In genomic region chr16:31898546-31899326, GRCm38 (mm10) we compare ENCODE assay signal across 12 mouse cellular contexts. TPM values are rescaled to one million over a fixed set of nuclear protein-coding genes. Genes with fewer than 3 reads are reported as not detected.
DNase-seq lines count a peak whose midpoint lies in the region; ATAC-seq and TF ChIP-seq lines count a peak whose summit lies in the region.
"Had no signal": no experiment of that assay in that cellular context is flagged by ENCODE, and none has a peak within 500 bp of the region (broad histone marks: within the 10 kb centered on the region; RNA-seq: fewer than 3 reads in every experiment).

No protein-coding gene starts in this region.

- no peak overlapping the region for H3K27ac ChIP-seq in lung, embryonic 16.5 days (ENCODE audit: low read length)
- peak overlapping the region; percentile 74 for H3K27ac ChIP-seq in hindbrain, embryonic 16.5 days (ENCODE audit: low read depth, low read length)
- H3K27ac ChIP-seq: liver, embryonic 15.5 days; stomach, embryonic 15.5 days had no signal

- H3K27me3 ChIP-seq in lung, embryonic 16.5 days (ENCODE audit: control insufficient read depth, insufficient read depth, low read depth, low read length): no peaks in the 10 kb centered on the region
- H3K27me3 ChIP-seq in hindbrain, embryonic 16.5 days (replicated peaks; ENCODE audit: control insufficient read depth, insufficient read depth, low read length): no peaks in the 10 kb centered on the region
- H3K27me3 ChIP-seq: liver, embryonic 15.5 days; stomach, embryonic 15.5 days had no signal

- no peak for TF ChIP-seq CTCF in lung, adult 2 months (IDR thresholded peaks at IDR 0.05; ENCODE audit: insufficient read depth, low read length)

- H3K9ac ChIP-seq in lung, embryonic 16.5 days (ENCODE audit: low read length): no peak overlapping the region
- H3K9ac ChIP-seq in hindbrain, embryonic 16.5 days (ENCODE audit: low read depth, low read length): no peak overlapping the region
- H3K9ac ChIP-seq: liver, embryonic 15.5 days; stomach, embryonic 15.5 days had no signal

- WGBS in lung, embryonic 16.5 days: 70% methylated on average over 18 of the region's 18 CpGs
- WGBS in lung, adult 2 months: 80% methylated on average over 18 of the region's 18 CpGs
- WGBS in hindbrain, embryonic 16.5 days: 58% methylated on average over 18 of the region's 18 CpGs

- H3K9me3 ChIP-seq in lung, embryonic 16.5 days (ENCODE audit: control insufficient read depth, low read length): no peaks in the 10 kb centered on the region
- peaks cover 4% of the 10 kb centered on the region for H3K9me3 ChIP-seq in hindbrain, embryonic 16.5 days (ENCODE audit: control insufficient read depth, low read length)
- H3K9me3 ChIP-seq: liver, embryonic 15.5 days; stomach, embryonic 15.5 days had no signal

- peaks cover 4% of the 10 kb centered on the region; the same call in 1 of the 2 replicates for H3K4me1 ChIP-seq in lung, embryonic 16.5 days (replicated peaks; ENCODE audit: control insufficient read depth, insufficient read depth, low read length)
- H3K4me1 ChIP-seq in lung, adult 2 months (ENCODE audit: control insufficient read depth, insufficient read depth, low read length): 0 out of 2 replicates have a peak, but pooled peaks cover 2% of the 10 kb centered on the region
- H3K4me1 ChIP-seq in hindbrain, embryonic 16.5 days (ENCODE audit: control insufficient read depth, insufficient read depth, low read depth, low read length): peaks cover 26% of the 10 kb centered on the region

- no peak for DNase-seq in lung, adult 2 months
- peak; percentile 86 to 93 for DNase-seq in left cerebral cortex, postnatal 36 days (ENCODE audit: low spot score in 2 of 2)
- peak; percentile 86 for DNase-seq in right cerebral cortex, postnatal 14 days
- no peak for DNase-seq in embryo, embryonic 9.5 days (ENCODE audit: extremely low spot score)
- DNase-seq in kidney, adult 11 months: no peak
- no peak for DNase-seq in cerebellum, adult 11-12 months
- DNase-seq: heart, postnatal 4 days had no signal

- ATAC-seq in lung, embryonic 16.5 days (ENCODE audit: low read depth): peak; percentile 48; the same call in 1 of the 2 replicates
- ATAC-seq in hindbrain, embryonic 16.5 days: peak; percentile 84
- ATAC-seq: CD4-positive, CD25-positive, alpha-beta regulatory T cell, adult 4 months had no signal

- TF ChIP-seq POLR2A in lung, adult 2 months (IDR thresholded peaks at IDR 0.05; ENCODE audit: borderline replicate concordance, extremely low read depth, low read depth, low read length): no peak

- no peak overlapping the region for H3K4me3 ChIP-seq in lung, embryonic 16.5 days (ENCODE audit: low read length)
- no peak overlapping the region for H3K4me3 ChIP-seq in lung, adult 2 months (replicated peaks; ENCODE audit: extremely low read depth, low read depth, low read length)
- no peak overlapping the region for H3K4me3 ChIP-seq in hindbrain, embryonic 16.5 days (ENCODE audit: low read length)
- H3K4me3 ChIP-seq: liver, embryonic 15.5 days; stomach, embryonic 15.5 days had no signal

- H3K36me3 ChIP-seq in lung, embryonic 16.5 days (ENCODE audit: control insufficient read depth, insufficient read depth, low read length): no peaks in the 10 kb centered on the region
- H3K36me3 ChIP-seq in hindbrain, embryonic 16.5 days (ENCODE audit: control insufficient read depth, insufficient read depth, low read length): no peaks in the 10 kb centered on the region
- H3K36me3 ChIP-seq: liver, embryonic 15.5 days; stomach, embryonic 15.5 days had no signal

- intact Hi-C loops in left cerebral cortex, postnatal 36 days (cut with DNase I): loop anchor here (1.0 kb wide), 1 partner anchor 11 kb away; no protein-coding TSS in a partner anchor

- H3K4me2 ChIP-seq in lung, embryonic 16.5 days (ENCODE audit: low read depth, low read length): no peak overlapping the region
- peak overlapping the region; percentile 15; the same call in 1 of the 2 replicates for H3K4me2 ChIP-seq in hindbrain, embryonic 16.5 days (ENCODE audit: low read length)
- H3K4me2 ChIP-seq: liver, embryonic 15.5 days; stomach, embryonic 15.5 days had no signal

RNA-seq across cellular contexts. Expression of gene Meltf, which starts 20.1 kb away (rescaled TPM):
- polyA plus RNA-seq in lung, embryonic 16.5 days (2015; fragmentation: Nextera tagmentation; extraction: Ambion mirVana): 0.13 and 0.18 TPM in 2 replicates
- polyA plus RNA-seq in lung, adult 2 months (2012; rRNA removed): 0.09 and 0.28 TPM in 2 replicates
- 0.29 and 0.42 TPM in 2 replicates for polyA plus RNA-seq in hindbrain, embryonic 16.5 days (2015; fragmentation: Nextera tagmentation; extraction: Ambion mirVana)
- total RNA-seq in left cerebral cortex, postnatal 36 days (2021): under 1 TPM; 0.54 to 0.81 TPM
- polyA plus RNA-seq: CD4-positive, CD25-positive, alpha-beta regulatory T cell, adult 4 months had no signal

RNA-seq across cellular contexts. Expression of gene Pigz, which starts 34.9 kb away (rescaled TPM):
- 0.33 and 0.40 TPM in 2 replicates for polyA plus RNA-seq in lung, embryonic 16.5 days (2015; fragmentation: Nextera tagmentation; extraction: Ambion mirVana)
- 4.8 and 5.5 TPM in 2 replicates for polyA plus RNA-seq in lung, adult 2 months (2012; rRNA removed)
- 4.1 and 5.2 TPM in 2 replicates for polyA plus RNA-seq in hindbrain, embryonic 16.5 days (2015; fragmentation: Nextera tagmentation; extraction: Ambion mirVana)
- 10 to 100 TPM; 18.6 to 35.3 TPM for total RNA-seq in left cerebral cortex, postnatal 36 days (2021)

RNA-seq across cellular contexts. Expression of gene 0610012G03Rik, which starts 49.6 kb away (rescaled TPM):
- polyA plus RNA-seq in lung, embryonic 16.5 days (2015; fragmentation: Nextera tagmentation; extraction: Ambion mirVana): 68.1 and 71.8 TPM in 2 replicates
- polyA plus RNA-seq in lung, adult 2 months (2012; rRNA removed): 49.6 and 74.2 TPM in 2 replicates
- 128 and 132 TPM in 2 replicates for polyA plus RNA-seq in hindbrain, embryonic 16.5 days (2015; fragmentation: Nextera tagmentation; extraction: Ambion mirVana)
- 10 to 100 TPM; 39.7 to 51.9 TPM for total RNA-seq in left cerebral cortex, postnatal 36 days (2021)

RNA-seq across cellular contexts. Expression of gene Ncbp2, which starts 49.6 kb away (rescaled TPM):
- polyA plus RNA-seq in lung, embryonic 16.5 days (2015; fragmentation: Nextera tagmentation; extraction: Ambion mirVana): 102 and 107 TPM in 2 replicates
- 6.6 and 26.5 TPM in 2 replicates for polyA plus RNA-seq in lung, adult 2 months (2012; rRNA removed)
- 91.7 and 95.0 TPM in 2 replicates for polyA plus RNA-seq in hindbrain, embryonic 16.5 days (2015; fragmentation: Nextera tagmentation; extraction: Ambion mirVana)
- total RNA-seq in left cerebral cortex, postnatal 36 days (2021): 10 to 100 TPM; 47.7 to 49.7 TPM

Comparison
In these comparisons a context has a peak if more than half of its experiments do, and no peak if none do; other contexts are left out.
1. DNase-seq: peak in left cerebral cortex, postnatal 36 days (2 of 2) and right cerebral cortex, postnatal 14 days (single experiment); none in lung, adult 2 months (single experiment), embryo, embryonic 9.5 days (single experiment), kidney, adult 11 months (single experiment) and cerebellum, adult 11-12 months (single experiment).